Mouse (Mus musculus) kidney, postnatal 25 days (tissue): Measurements from ENCODE around the gene Tirap.

Experiments
- DNase-seq, 2 experiments: peaks; one replicate each; pipeline ENCODE4 v3.0.0; 2021; ENCODE audit warnings: mixed read lengths in 2 of 2

Gene Tirap

GRCm38 (mm10) chr9:35145118-35145517, 55.0 kb downstream of the Tirap start:
- DNase-seq = peak in 1 of 2 experiments; percentile 28

GRCm38 (mm10) chr9:35142221-35142620, 57.9 kb downstream of the Tirap start:
- peak in 1 of 2 experiments; percentile 4 for DNase-seq

- DNase-seq = peak in 1 of 2 experiments; percentile 29
Measured at GRCm38 (mm10) chr9:35139231-35139744, 60.8 kb downstream of the Tirap start.

GRCm38 (mm10) chr9:35138029-35138428, 62.1 kb downstream of the Tirap start:
- peak in 1 of 2 experiments; percentile 39 for DNase-seq

GRCm38 (mm10) chr9:35135575-35135974, 64.5 kb downstream of the Tirap start:
- DNase-seq = peak; percentile 25 to 34
